Mouse (Mus musculus) bone marrow macrophage, adult 2 months (primary cell): ENCODE data around the gene Samd5.

Source experiments
- CTCF ChIP-seq: IDR thresholded peaks from 2 replicates; pipeline ENCODE4 v1.5.1; 2012; ENCODE audit warnings: low read depth, mild to moderate bottlenecking, low read length, moderate library complexity
- POLR2A ChIP-seq: IDR thresholded peaks from 2 replicates; pipeline ENCODE4 v1.6.1; 2012; ENCODE audit warnings: mild to moderate bottlenecking, low read depth, low read length, borderline replicate concordance

- TF ChIP-seq POLR2A (no peak), CTCF (no peak)
Observed at GRCm38 (mm10) chr10:9679911-9680310, 4.9 kb upstream of the Samd5 start.
